Mouse (Mus musculus) CD4-positive, CD25-positive, alpha-beta regulatory T cell, adult 2 months (primary cell): ENCODE data around the gene Acot8.
A peak's percentile ranks its signal among the peaks of the same experiment; 100 is the strongest.

ENCODE experiments used
- DNase-seq: peaks from one replicate; pipeline ENCODE4 v3.0.0-alpha.2; 2012; ENCODE audit warnings: low read depth, low spot score

The Acot8 gene

DNA sequence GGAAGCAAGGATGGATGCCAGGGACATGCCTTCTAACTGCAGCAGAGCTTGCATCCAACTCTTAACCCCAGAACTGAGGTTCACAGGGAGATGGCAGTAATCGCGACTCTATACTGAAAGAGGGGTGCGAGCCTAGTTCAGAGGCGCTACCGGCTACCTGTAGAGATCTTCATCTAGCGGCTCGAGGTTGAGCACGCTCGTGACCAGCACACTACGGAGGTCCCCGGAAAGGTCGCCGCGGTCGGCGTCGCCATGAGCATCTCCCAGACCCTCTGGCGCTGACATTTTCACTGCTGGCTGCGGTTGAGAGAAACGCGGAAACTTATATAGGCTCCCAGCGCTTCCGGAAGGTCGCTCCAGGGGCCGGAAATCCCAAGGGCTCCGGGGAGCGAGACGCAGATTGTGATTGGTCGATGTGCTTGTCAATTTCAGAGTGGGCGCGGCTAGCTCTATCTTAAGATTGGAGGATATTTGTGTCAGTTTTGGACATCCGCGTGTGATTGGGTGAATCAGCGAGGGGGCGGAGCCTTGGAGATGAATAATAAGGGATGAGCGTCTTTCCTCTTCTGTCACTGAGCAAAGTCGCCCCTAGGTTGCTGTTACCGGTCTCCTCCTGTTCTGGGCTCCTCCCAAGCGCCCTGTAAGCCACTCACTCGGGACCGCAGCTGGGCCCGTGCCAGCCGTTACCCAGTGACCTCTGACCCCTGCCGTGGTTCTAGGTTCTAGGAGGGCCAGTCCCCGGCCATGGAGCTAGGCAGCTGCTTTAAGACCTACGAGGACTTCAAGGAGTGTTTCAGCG, at the start of gene Acot8, which contains the start of gene Zswim3:
Gene Acot8, minus strand, starts transcription at position 350 of the 799 bp plus-strand sequence.
Gene Zswim3, plus strand, starts transcription at position 566 of the 799 bp plus-strand sequence.
- peak; percentile 98 for DNase-seq

DNA sequence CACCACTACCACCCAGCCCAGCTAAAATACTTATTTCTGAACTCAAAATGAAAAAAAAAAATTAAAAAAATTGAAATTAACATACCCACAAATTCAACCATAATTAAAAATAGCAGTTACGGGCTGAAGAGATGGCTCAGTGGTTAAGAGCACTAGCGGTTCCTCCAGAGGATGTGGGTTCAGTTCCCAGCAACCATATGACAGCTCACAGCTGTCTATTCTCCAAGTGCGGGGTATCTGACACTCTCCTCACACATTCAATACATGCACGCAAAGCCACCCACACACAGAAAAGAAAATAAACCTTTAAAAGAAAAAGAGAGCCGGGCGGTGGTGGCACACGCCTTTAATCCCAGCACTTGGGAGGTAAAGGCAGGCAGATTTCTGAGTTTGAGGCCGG, 45.4 kb upstream of the Acot8 start:
- peak; percentile 67 for DNase-seq

DNA sequence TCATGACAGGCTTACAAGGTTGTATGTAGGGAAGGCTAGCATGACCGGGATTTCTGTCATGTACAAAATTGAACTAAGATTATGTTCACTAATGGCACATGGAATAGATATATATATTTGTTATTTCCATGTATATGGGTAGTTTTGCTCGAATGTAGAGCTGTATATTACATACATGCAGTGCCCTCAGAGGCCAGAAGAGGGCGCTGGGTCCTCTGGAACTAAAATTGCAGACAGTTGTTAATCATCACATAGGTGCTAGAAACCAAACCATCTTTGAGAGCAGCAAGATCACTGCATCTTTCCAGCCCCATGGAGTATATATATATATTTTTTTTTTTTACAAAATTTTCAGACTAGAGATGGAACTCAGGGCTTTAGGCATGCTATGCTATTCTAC, 41.1 kb upstream of the Acot8 start:
- peak; percentile 52 for DNase-seq

DNA sequence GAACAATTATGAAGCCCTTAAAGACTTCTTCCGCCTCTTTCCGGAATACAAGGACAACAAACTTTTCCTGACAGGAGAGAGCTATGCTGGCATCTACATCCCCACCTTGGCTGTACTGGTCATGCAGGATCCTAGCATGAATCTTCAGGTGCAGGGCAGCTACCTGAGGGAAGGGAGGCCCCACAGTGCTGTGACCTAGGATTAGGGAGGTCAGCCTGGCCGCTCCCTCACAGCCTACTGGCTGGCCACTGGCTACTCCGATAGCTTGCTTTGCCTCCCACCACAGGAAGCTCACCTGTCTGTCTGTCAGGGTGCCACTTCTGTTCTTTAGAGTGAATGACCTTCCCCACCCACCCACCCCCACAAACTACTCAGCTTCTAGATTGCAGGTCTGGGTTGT, 30.5 kb upstream of the Acot8 start:
- no peak for DNase-seq

DNA sequence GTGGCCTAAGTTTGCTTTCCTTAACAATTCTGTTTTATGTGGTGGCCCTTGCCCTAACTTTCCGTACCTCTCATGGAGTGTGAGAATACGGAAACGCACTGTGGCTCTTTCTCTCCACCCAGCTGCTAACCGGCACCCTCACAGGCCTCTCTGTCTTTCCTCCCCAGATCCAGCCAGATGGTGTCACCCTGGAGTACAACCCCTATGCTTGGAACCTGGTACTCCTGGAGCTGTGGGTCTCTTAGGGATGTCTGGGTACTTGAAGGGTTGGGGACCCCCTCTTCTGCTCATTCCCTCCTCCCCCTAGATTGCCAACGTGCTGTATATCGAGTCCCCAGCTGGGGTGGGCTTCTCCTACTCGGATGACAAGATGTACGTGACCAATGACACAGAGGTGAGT, 29.8 kb upstream of the Acot8 start:
- DNase-seq: peak; percentile 46

DNA sequence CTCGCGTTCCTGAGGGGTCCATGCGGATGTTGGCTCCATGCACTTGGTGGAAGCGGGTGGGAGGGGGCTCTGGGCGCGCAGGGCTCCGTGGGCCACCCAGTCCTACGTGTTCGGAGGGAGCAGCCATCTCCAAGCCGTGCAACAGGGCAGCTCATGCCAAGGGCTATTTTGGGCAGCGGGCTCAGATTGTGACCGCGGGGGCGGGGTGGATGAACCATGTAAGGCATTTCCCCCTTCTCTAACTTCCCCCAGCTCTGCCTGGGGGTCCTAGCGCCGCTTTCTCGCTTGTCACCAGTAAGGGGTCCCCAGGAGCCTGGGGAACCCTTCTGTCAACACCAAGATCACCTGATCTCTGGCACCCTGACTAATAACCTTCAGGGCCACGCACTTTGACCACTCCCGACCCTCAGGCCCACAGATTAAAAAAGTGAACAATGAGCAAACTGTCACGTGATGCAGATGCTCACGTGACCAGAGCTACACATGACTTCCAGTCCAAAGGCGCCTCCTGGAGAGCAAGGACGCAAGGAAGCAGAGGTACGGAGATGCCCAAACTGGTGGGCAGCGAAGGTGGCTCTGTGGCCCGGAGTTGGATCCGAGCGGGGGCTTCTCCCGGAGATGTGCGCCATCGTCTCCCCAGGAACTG, 28.8 kb upstream of the Acot8 start, which contains the start of gene Neurl2:
Gene Neurl2, minus strand, starts transcription at position 143 of the 646 bp plus-strand sequence.
- peak; percentile 92 for DNase-seq

DNA sequence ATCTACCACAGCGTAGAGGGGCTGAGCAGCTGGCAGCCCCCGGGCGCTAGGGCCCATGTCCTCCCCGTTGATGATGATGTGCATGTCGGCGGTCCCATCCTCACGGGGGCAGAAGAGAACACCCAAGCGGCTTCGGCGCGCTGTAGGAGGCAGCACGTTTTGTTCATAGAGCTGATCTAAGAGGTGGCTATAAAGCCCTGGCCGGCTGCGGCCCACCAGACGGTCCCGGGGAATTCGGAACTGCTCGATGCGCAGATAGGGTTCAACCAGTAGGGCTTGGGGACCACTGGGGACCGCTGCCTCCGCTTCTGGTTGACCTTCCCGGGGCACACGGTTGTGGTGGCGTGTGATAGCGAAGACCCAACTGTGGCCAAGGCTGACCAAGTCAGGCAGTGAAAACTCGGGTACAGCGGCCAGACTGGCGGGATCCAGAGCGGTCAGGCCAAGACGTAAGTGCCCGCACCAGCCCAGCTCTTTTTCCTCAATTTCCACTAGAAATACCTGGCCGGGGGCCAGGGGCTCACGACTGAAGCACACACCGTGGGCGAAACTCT, 28.1 kb upstream of the Acot8 start, which contains the start of gene Ctsa:
Gene Ctsa, plus strand, starts transcription at position 126 of the 554 bp plus-strand sequence.
- DNase-seq: peak; percentile 88

DNA sequence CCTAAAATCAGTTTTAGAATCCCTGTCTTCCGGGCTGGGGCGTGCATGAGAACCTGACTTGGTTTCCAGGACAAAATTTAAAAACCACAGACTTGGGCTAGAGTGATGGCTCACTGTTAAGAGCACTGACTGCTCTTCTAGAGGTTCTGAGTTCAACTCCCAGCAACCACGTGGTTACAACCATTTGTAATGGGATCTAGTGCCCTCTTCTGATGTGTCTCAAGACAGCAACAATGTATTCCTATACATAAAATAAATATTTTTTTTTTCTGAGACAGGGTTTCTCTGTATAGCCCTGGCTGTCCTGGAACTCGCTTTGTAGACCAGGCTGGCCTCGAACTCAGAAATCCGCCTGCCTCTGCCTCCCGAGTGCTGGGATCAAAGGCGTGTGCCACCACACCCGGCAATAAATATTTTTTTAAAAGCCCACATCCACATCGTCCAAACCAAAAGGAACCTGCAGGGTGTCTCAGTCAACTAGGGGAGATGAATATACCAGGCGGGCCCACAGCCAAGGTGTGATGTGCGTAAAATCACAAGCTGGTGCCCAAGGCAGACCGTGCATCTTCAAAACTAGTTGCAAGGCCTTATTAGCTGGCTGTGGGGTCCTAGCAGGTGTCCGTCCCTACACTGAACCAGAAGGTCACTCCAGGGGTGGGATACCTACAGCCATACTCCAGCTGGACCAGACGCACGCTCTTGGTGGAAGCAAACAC, 27.5 kb upstream of the Acot8 start:
- DNase-seq: no peak

DNA sequence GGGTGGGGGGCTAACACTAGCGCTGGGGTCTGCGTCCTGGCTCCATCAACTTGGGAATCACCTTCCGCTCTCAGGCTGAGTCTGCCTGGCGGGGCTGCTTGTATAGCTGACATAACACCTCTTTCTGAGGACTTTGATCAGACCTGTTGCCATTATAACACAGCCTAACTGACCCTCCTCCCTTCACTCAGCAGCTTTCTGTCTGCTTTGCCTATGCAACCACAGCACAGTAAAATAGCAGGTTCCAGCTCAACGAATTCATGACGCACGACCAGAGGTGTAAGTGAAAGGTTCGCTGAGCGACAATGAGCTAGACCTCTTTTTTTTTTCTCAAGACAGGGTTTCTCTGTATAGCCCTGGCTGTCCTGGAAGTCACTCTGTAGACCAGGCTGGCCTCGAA, 26.3 kb upstream of the Acot8 start:
- DNase-seq: no peak

DNA sequence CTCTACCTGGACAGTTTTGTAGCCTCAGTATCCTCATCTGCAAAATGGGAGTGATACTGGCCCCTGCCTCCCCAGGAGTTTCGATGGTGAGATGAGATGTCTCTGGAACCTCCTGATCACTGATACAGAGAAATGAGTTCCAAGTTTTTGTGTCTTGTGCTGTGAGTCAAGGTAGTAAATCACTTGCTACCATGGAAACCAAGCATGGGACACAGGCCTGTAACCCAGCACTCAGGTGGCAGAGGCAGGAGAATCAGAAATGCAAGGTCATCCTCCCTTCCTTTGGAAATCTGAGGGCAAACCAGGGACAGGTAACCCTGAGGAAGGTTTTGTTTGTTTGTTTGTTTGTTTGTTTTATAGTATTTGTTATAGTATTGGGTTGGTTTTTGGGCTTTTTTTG, 24.4 kb upstream of the Acot8 start:
- no peak for DNase-seq

DNA sequence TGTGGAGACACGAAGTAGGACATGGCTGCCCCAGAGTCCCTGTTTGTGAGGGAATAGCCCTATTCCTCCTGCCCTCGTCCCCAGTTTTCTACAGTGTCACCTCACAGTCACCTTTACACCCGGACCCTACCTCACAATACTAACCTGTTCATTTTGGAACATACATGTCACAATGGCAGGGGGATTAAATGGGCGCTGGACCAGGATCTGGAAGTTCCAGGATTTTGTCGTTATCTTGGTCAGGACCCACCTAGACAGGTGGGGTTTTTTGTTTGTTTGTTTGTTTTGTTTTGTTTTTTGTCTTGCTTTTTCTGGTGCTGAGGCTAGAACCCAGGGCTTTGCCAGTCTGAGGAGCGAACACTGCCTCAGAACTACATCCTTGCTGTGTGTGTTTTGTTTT, 23.8 kb upstream of the Acot8 start, which contains the start of gene Spata25:
Gene Spata25, minus strand, starts transcription at position 101 of the 400 bp plus-strand sequence.
- no peak for DNase-seq

DNA sequence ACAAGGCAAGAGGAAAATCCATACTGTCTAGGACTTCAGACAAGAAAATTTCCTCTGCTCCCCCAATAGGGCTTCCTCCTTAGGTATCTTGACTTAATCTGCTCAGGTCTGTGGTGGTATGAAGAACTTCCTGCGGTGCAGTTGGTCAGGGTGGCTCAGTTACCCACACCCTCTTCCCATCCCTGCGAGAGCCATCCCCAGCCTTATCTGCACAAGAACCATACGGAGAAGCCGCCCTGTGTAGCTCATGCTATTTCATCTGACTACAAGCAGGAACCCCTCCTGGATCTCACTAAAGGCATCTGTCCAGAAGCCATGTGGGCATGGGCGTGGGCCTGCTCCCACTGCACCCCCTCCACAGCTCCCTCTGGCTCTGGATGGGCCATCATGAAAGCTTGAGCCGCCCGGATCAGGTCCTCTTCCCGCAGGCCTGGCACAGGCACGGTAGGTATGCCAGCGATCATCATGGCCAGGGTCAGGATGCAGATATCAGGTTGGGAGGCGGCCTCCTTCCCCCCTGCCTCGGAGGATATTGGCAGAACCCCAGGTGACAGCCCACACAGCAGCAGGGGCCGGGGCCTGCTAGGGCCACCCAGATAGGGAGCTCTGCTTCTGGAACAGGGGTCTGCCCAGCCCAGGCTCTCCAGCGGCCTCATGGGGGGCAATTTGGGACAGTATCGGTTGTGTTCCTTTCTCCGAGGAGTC, 22.6 kb upstream of the Acot8 start:
- no peak for DNase-seq

DNA sequence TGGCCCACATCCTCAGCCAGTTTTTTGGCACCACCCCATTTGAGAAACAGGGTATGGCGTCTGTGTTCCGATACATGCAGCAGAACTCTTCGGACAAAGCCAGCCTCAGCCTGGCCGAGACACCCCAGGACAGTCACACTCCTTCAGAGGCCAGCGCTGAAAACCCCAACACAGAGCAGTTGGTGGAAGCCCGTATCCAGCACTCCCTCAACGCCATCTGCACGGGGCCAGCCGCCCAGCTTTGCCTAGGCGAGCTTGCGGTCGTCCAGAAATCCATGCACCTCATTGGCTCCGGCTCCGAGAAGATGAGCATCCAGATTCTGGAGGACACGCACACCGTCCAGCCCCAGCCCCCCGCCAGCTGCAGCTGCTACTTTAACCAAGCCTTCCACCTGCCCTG, 20.8 kb upstream of the Acot8 start:
- DNase-seq: no peak

DNA sequence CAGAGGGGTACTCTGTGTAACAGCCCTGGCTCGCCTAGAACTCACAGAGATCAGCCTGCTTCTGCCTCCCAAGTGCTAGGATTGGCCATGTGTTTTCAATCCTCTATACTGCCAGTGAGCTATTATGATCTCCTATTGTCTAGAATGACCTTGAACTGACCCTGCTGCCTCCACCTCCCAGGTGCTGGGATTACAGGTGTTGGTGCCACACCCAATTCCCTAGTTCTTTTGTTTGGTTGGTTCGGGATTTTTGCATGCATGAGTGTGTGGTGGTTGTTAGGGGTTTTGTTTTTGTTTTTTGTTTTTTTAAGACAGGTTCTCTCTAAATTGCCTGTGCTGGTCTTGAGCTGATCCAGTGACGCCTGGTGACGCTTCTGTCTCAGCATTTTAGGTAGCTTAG, 19.3 kb upstream of the Acot8 start:
- DNase-seq: no peak

DNA sequence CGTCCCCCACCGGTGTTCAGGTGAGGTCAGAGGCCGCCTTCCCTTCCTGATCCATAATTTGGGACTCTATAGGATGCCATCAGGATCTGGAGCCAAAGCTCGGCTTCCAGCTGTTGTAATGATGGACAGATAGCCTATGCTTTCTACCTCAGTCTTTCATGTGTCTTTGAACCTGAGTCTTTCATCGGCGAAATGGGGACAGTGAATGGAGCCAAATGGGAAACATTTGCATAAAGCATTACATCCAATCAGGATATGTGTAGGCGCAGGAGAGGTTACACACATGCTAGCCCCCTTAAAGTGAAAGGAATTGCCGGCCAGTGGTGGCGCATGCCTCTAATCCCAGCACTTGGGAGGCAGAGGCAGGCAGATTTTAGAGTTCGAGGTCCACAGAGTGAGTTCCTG, 18.5 kb upstream of the Acot8 start:
- DNase-seq: no peak

DNA sequence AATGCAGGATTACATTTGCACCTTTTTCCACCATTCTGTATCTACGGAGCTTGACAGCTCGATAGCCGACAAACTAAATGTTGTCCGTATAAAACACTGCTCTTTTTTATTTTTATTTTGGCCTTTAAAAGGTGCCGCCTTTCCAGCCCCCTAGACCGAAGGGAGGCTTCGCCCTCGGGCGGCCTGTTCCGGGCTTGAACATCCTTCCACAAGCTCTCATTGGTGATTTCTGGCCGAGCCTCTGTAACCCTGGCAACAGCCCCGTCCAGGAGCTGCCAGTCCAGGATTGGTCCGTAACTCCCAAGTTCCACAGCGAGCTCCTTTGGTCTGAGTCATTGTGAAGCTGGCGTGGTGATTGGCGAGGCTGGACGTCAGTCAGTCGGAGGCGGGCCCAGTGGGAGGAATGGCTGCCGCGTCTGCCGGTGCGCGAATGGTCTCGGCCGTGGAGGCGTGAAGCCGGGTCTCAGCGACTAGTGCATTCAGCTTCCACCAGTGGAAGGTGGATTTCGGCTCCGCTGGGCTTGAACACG, 18.0 kb upstream of the Acot8 start, which contains the start of gene Zswim1:
Gene Zswim1, plus strand, starts transcription at position 51 of the 530 bp plus-strand sequence.
- peak; percentile 99 for DNase-seq

DNA sequence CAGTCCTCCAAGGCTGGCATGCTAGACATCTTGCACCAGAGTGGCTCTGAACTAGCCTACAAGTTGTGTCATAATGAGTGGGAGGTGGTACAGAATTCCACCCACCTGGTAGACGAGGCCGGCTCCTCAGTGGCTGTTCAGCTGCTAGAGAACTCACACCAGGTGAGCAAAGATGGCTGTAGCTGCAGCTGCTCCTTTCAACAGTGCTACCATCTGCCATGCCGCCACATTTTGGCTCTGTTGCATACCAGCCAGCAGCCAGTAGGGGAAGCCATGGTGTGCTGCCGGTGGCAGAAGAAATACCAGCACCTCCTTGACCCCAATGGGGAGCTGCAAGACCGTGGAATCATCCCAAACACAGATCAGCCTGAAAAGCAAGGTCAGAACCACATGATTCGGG, 16.4 kb upstream of the Acot8 start:
- no peak for DNase-seq

DNA sequence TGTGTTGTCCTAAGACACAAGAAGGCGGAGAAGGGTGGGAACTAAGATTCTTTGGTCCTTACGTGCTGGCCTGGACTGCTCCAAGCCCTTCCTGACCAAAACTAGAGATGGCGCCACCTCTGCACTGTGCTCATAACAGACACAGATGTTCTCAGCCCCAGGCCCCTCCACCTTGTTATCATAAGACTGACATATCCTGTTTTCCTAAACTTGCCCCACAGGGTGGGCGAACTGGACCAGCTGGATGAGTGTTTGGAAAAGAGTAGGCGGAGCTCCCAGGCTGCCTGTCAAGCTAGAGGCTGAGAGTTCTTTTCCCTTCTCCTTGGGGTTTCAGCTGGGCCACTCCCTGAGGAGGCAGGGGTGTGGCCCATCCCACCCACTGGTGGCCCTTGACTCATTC, 13.0 kb upstream of the Acot8 start:
- no peak for DNase-seq

DNA sequence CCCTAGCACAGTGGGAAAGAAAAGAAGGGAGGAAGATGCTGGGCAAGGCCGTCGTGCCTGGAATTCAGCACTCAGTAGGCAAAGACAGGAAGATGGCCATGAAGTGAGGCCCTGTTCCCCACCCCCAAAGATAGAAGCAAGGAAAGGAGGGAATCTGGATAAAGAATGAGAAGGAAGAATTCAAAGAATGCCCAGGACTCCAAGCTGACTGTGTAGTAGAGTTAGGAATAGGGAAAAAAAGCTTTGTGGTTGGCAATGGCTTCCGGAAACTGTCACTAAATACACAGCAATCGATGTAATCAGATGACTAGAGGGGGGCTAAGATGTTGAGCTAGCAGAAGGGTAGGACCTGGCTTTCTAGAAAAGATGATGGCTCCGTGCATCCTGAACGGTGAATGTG, 12.5 kb upstream of the Acot8 start:
- no peak for DNase-seq

DNA sequence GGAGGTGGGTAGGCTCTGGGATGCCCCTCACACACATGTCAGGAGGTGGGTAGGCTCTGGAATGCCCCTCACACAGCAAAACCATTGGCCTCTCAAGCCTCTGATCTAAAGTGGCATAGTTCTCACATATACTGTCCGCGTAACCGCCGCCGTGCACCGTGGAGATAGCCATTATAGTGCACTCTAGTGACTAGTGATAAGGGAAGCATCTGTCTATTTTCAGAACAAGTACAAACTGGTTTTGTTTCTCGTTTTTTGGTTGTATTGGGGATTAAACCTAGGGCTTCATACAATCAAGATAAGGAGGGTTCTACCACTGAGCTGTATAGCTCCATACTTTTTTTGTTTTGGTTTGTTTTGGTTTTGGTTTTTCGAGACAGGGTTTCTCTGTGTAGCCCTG, 11.1 kb upstream of the Acot8 start:
- DNase-seq: no peak

DNA sequence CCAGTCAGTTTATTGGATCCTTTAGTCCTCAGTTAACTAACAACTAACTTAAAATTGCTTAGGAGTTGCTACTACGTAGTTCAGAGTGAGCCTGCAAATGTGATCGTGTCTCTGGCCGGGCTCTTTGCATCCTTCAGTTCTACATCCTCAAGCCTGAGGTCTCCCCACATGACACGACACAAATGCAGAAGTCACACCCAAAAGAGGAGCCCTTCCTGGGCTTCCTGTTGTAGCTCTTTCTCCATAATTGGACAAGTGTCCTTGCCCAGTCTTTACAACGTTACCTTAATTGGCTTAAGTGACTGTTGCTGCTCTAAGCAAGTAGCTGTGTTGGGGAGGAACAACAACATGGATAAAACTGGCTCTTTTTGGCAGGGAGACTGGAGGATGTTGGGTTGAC, 10.7 kb upstream of the Acot8 start:
- DNase-seq: no peak
